Mouse (Mus musculus) MEL (cell line): ENCODE measurements around the gene Vps26c. TPM values are rescaled to one million over a fixed set of nuclear protein-coding genes. Genes with fewer than 3 reads are reported as not detected.
A peak's percentile ranks its signal among the peaks of the same experiment; 100 is the strongest.

ENCODE experiments used
- CHD1 ChIP-seq: IDR thresholded peaks from 2 replicates; pipeline ENCODE4 v1.6.1; 2012; ENCODE audit warnings: low read depth, mild to moderate bottlenecking, inconsistent platforms, low read length, improper control_type of control experiment
- CHD2 ChIP-seq: IDR thresholded peaks from 2 replicates; pipeline ENCODE4 v1.6.1; 2011; ENCODE audit warnings: low read length, improper control_type of control experiment
- CTCF ChIP-seq, 3 experiments: IDR thresholded peaks in 2 of 3; conservative IDR thresholded peaks in 1 of 3; 2 replicates each; pipeline ENCODE4 v1.5.1; 2011 to 2012; ENCODE audit warnings: low read length in 3 of 3, low read depth in 2 of 3, mild to moderate bottlenecking in 2 of 3, improper control_type of control experiment in 1 of 3, inconsistent platforms in 1 of 3, mixed read lengths in 1 of 3, moderate library complexity in 1 of 3; ENCODE audit not compliant: control insufficient read depth in 1 of 3, insufficient read depth in 1 of 3, poor library complexity in 1 of 3, severe bottlenecking in 1 of 3
- E2F4 ChIP-seq: IDR thresholded peaks from 2 replicates; pipeline ENCODE4 v1.6.1; 2011; ENCODE audit warnings: low read depth, low read length, improper control_type of control experiment, borderline replicate concordance
- ETS1 ChIP-seq: IDR thresholded peaks from 2 replicates; pipeline ENCODE4 v1.6.1; 2012; ENCODE audit warnings: low read depth, mild to moderate bottlenecking, inconsistent platforms, low read length, improper control_type of control experiment, moderate library complexity
- GABPA ChIP-seq: IDR thresholded peaks from 2 replicates; pipeline ENCODE4 v1.6.1; 2012; ENCODE audit warnings: low read depth, mild to moderate bottlenecking, inconsistent platforms, low read length, improper control_type of control experiment, moderate library complexity
- GATA1 ChIP-seq: IDR thresholded peaks from 2 replicates; pipeline ENCODE4 v1.6.1; 2011; ENCODE audit warnings: low read depth, low read length, improper control_type of control experiment
- HCFC1 ChIP-seq: IDR thresholded peaks from 2 replicates; pipeline ENCODE4 v1.6.1; 2012; ENCODE audit warnings: low read depth, mild to moderate bottlenecking, inconsistent platforms, low read length, improper control_type of control experiment, moderate library complexity
- KAT2A ChIP-seq: conservative IDR thresholded peaks from 2 replicates; pipeline ENCODE4 v1.6.1; 2012; ENCODE audit warnings: low read depth, low read length, improper control_type of control experiment, inconsistent platforms
- MAFK ChIP-seq: IDR thresholded peaks from 2 replicates; pipeline ENCODE4 v1.6.1; 2011; ENCODE audit warnings: low read depth, mild to moderate bottlenecking, low read length, improper control_type of control experiment, borderline replicate concordance
- MXI1 ChIP-seq: IDR thresholded peaks from 2 replicates; pipeline ENCODE4 v1.6.1; 2011; ENCODE audit warnings: mild to moderate bottlenecking, low read depth, low read length, improper control_type of control experiment
- MYB ChIP-seq: IDR thresholded peaks from 2 replicates; pipeline ENCODE4 v1.6.1; 2011; ENCODE audit warnings: mild to moderate bottlenecking, low read depth, low read length, improper control_type of control experiment
- NELFE ChIP-seq: IDR thresholded peaks from 2 replicates; pipeline ENCODE4 v1.6.1; 2011; ENCODE audit warnings: low read depth, low read length, improper control_type of control experiment
- NRF1 ChIP-seq: IDR thresholded peaks from 2 replicates; pipeline ENCODE4 v1.6.1; 2014; ENCODE audit warnings: low read depth, mild to moderate bottlenecking, inconsistent platforms, low read length, improper control_type of control experiment, moderate library complexity; ENCODE audit not compliant: poor library complexity, insufficient read depth, severe bottlenecking
- POLR2A ChIP-seq, 2 experiments: IDR thresholded peaks; 2 replicates each; pipeline ENCODE4 v1.6.1; 2011 to 2012; ENCODE audit warnings: low read length in 2 of 2, mild to moderate bottlenecking in 2 of 2, control low read depth in 1 of 2, improper control_type of control experiment in 1 of 2, low read depth in 1 of 2, moderate library complexity in 1 of 2; ENCODE audit not compliant: control insufficient read depth in 1 of 2, insufficient read depth in 1 of 2, poor library complexity in 1 of 2
- POLR2AphosphoS2 ChIP-seq: IDR thresholded peaks from 2 replicates; pipeline ENCODE4 v1.6.1; 2011; ENCODE audit warnings: low read length, improper control_type of control experiment
- SMC3 ChIP-seq: IDR thresholded peaks from 2 replicates; pipeline ENCODE4 v1.6.1; 2011; ENCODE audit warnings: low read depth, low read length, improper control_type of control experiment
- TAL1 ChIP-seq: IDR thresholded peaks from 2 replicates; pipeline ENCODE4 v1.6.1; 2012; ENCODE audit warnings: mild to moderate bottlenecking, inconsistent platforms, low read length, moderate library complexity, mixed read lengths
- TCF12 ChIP-seq: IDR thresholded peaks from 2 replicates; pipeline ENCODE4 v1.6.1; 2014; ENCODE audit warnings: low read depth, mild to moderate bottlenecking, inconsistent platforms, low read length, improper control_type of control experiment, moderate library complexity
- UBTF ChIP-seq: IDR thresholded peaks from 2 replicates; pipeline ENCODE4 v1.6.1; 2012; ENCODE audit warnings: low read depth, mild to moderate bottlenecking, inconsistent platforms, low read length, improper control_type of control experiment, moderate library complexity, borderline replicate concordance; ENCODE audit not compliant: insufficient read depth
- USF1 ChIP-seq: IDR thresholded peaks from 2 replicates; pipeline ENCODE4 v1.6.1; 2014; ENCODE audit warnings: low read depth, mild to moderate bottlenecking, inconsistent platforms, low read length, improper control_type of control experiment, moderate library complexity
- ZKSCAN1 ChIP-seq: IDR thresholded peaks from 2 replicates; pipeline ENCODE4 v1.6.1; 2012; ENCODE audit warnings: low read depth, mild to moderate bottlenecking, inconsistent platforms, low read length, improper control_type of control experiment, moderate library complexity
- ZMIZ1 ChIP-seq: IDR thresholded peaks from 2 replicates; pipeline ENCODE4 v1.6.1; 2012; ENCODE audit warnings: low read depth, mild to moderate bottlenecking, inconsistent platforms, low read length, improper control_type of control experiment, moderate library complexity
- ZNF384 ChIP-seq: IDR thresholded peaks from 2 replicates; pipeline ENCODE4 v1.6.1; 2012; ENCODE audit warnings: low read depth, mild to moderate bottlenecking, inconsistent platforms, low read length, improper control_type of control experiment
- polyA plus RNA-seq, 2 experiments: library from polyadenylated mRNA; stranded (reverse) in 1 of 2; unstranded in 1 of 2; fragments of >175 nt in 1 of 2; fragments of >200 nt in 1 of 2; gene quantifications; 2 replicates each; pipeline versions ENCODE4 v1.2.1 to v1.2.4; 2012; ENCODE audit warnings: low replicate concordance in 2 of 2, low read depth in 1 of 2; ENCODE audit not compliant: insufficient read length in 2 of 2, insufficient read depth in 1 of 2, missing spikeins in 1 of 2
- total RNA-seq: library from RNA; depleted of rRNA; stranded (reverse); fragments of 300-350 nt; gene quantifications from 2 replicates; pipeline ENCODE4 v1.2.3, GENCODE M21; 2012

Vps26c gene
- total and polyA plus RNA-seq, 3 experiments: 20.9 to 23.7 TPM; not detected in 1

GRCm38 (mm10) chr16:94569229-94570176 lies 42.9 kb upstream of the Vps26c start, which contains the start of gene Dyrk1a (continued):
- TF ChIP-seq CHD2: no peak
- TF ChIP-seq TAL1: no peak
- no peak for TF ChIP-seq CHD1
- peak; percentile 100 for TF ChIP-seq USF1
- TF ChIP-seq MXI1: peak; percentile 91
- no peak for TF ChIP-seq GATA1
- TF ChIP-seq E2F4: peak; percentile 66; the same call in 1 of the 2 replicates
- peak; percentile 66; the same call in 1 of the 2 replicates for TF ChIP-seq ETS1
- peak; percentile 59 for TF ChIP-seq TCF12
- TF ChIP-seq NRF1: no peak; the same call in 1 of the 2 replicates
- TF ChIP-seq MAFK: no peak
- TF ChIP-seq SMC3: no peak
- peak; percentile 80 for TF ChIP-seq HCFC1
- TF ChIP-seq POLR2A (IDR thresholded peaks at IDR 0.05; ENCODE audit: control insufficient read depth in 1 of 2, insufficient read depth in 1 of 2, low read depth in 1 of 2, low read length in 2 of 2, poor library complexity in 1 of 2): peak; percentile 32 to 45; a peak in 2 of 4 replicates
- TF ChIP-seq ZNF384: peak; percentile 91
- TF ChIP-seq UBTF: no peak
- TF ChIP-seq CTCF (IDR thresholded peaks at IDR 0.05 in 2 of 3, conservative IDR thresholded peaks at IDR 0.05 in 1 of 3; ENCODE audit: control insufficient read depth in 1 of 3, insufficient read depth in 1 of 3, low read depth in 2 of 3, low read length in 3 of 3, poor library complexity in 1 of 3, severe bottlenecking in 1 of 3): no peak
- no peak for TF ChIP-seq ZKSCAN1
- TF ChIP-seq ZMIZ1: no peak; the same call in 1 of the 2 replicates
- TF ChIP-seq NELFE: no peak
- no peak for TF ChIP-seq KAT2A
- TF ChIP-seq GABPA: no peak
- TF ChIP-seq MYB: no peak
- TF ChIP-seq POLR2AphosphoS2: 0 out of 2 replicates have a peak, but pooled peaks have one; percentile 36
